ENCODE assay signal across 22 mouse cellular contexts in the genomic region with DNA sequence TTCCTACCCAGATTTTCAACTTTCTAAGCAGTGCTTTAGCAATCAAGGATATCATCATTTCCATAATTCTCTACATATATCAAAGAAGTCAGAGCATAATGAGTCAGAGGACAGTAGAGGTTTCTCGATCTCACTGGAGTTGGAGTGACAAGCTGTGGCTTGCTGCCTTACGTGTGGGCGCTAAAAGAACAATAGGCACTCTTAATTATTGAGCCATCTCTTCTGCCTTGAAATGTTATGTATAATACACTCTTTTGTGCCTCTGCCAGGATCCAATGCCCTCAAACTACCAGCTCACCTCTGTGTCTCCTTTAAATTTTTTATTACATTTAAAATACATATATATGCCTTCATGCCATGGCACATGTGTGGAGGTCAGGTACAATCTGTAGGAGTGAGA.
DNase-seq lines count a peak whose midpoint lies in the region; ATAC-seq and TF ChIP-seq lines count a peak whose summit lies in the region.
"Had no signal": no experiment of that assay in that cellular context is flagged by ENCODE, and none has a peak within 500 bp of the region (broad histone marks: within the 10 kb centered on the region; RNA-seq: fewer than 3 reads in every experiment).

No protein-coding gene starts in this region.

- DNase-seq in brain, adult 2 months (ENCODE audit: low read depth, low spot score) = peak; percentile 27
- DNase-seq in fat pad, adult 2 months (ENCODE audit: extremely low read depth, low read depth, low spot score) = peak; percentile 92
- DNase-seq in gonadal fat pad, adult 2 months (ENCODE audit: low read depth) = peak; percentile 91
- DNase-seq in stomach, postnatal 0 days (ENCODE audit: low spot score) = no peak
- DNase-seq in left cerebral cortex, postnatal 10 days (ENCODE audit: extremely low spot score in 1 of 2, low spot score in 2 of 2) = no peak
- no peak for DNase-seq in right cerebral cortex, postnatal 36 days (ENCODE audit: low spot score in 2 of 2)
- DNase-seq: adrenal gland, adult 2 months; adrenal gland, adult 8-10 months; adrenal gland, postnatal 10 days; adrenal gland, postnatal 14 days; adrenal gland, postnatal 25 days; adrenal gland, postnatal 36 days; B cell, adult 2 months; cerebellum, adult 11 months; cerebellum, adult 11-12 months; cerebellum, adult 18-20 months; cerebellum, adult 2 months had no signal

- intact Hi-C loops in left cerebral cortex, postnatal 10 days (cut with DNase I) = no loop called here

- H3K9me3 ChIP-seq in stomach, postnatal 0 days (ENCODE audit: control insufficient read depth, low read length) = no peaks in the 10 kb centered on the region

- H3K4me2 ChIP-seq in stomach, postnatal 0 days (replicated peaks; ENCODE audit: low read depth) = no peak overlapping the region

- H3K4me1 ChIP-seq in stomach, postnatal 0 days (replicated peaks; ENCODE audit: control insufficient read depth, insufficient read depth) = no peaks in the 10 kb centered on the region

- H3K36me3 ChIP-seq in stomach, postnatal 0 days (ENCODE audit: control insufficient read depth, insufficient read depth, low read length) = no peaks in the 10 kb centered on the region
- H3K36me3 ChIP-seq: G1E had no signal

- no peaks in the 10 kb centered on the region for H3K27me3 ChIP-seq in stomach, postnatal 0 days (ENCODE audit: control insufficient read depth, insufficient read depth, low read length)
- H3K27me3 ChIP-seq: CH12.LX, Patski had no signal

- WGBS in stomach, postnatal 0 days = 57% methylated on average over 3 of the region's 3 CpGs

- no peak overlapping the region for H3K4me3 ChIP-seq in stomach, postnatal 0 days (ENCODE audit: low read depth, low read length)

- no peak overlapping the region for H3K9ac ChIP-seq in stomach, postnatal 0 days (ENCODE audit: low read length)

- TF ChIP-seq EP300 in stomach, postnatal 0 days (optimal IDR thresholded peaks at IDR 0.05) = no peak

- ATAC-seq in stomach, postnatal 0 days (ENCODE audit: low FRiP score, low TSS enrichment) = no peak
- ATAC-seq: activated CD4-positive, CD25-positive, alpha-beta regulatory T cell, adult 4 months; CD4-positive, CD25-positive, alpha-beta regulatory T cell, adult 4 months; Patski had no signal

- no peak for TF ChIP-seq CTCF in stomach, postnatal 0 days (IDR thresholded peaks at IDR 0.05; ENCODE audit: low read depth)

- no peak overlapping the region for H3K27ac ChIP-seq in stomach, postnatal 0 days (replicated peaks)

Comparison
In these comparisons a context has a peak if more than half of its experiments do, and no peak if none do; other contexts are left out.
1. DNase-seq: peak in brain, adult 2 months (single experiment), fat pad, adult 2 months (single experiment) and gonadal fat pad, adult 2 months (single experiment); none in stomach, postnatal 0 days (single experiment), left cerebral cortex, postnatal 10 days (0 of 2) and right cerebral cortex, postnatal 36 days (0 of 2).